Mouse (Mus musculus) cerebellum, adult 2 months (tissue): ENCODE results near the gene Rnpepl1.

ENCODE experiments used
- CTCF ChIP-seq: fragments of 200-500 bp; IDR thresholded peaks from 2 replicates; pipeline ENCODE4 v1.5.1; 2011; ENCODE audit warnings: low read depth, mild to moderate bottlenecking, control low read depth, low read length, moderate library complexity, borderline replicate concordance; ENCODE audit not compliant: insufficient read depth
- POLR2A ChIP-seq: fragments of 200-500 bp; IDR thresholded peaks from 2 replicates; pipeline ENCODE4 v1.6.1; 2011; ENCODE audit warnings: low read length, control low read depth, borderline replicate concordance; ENCODE audit not compliant: insufficient read depth

DNA sequence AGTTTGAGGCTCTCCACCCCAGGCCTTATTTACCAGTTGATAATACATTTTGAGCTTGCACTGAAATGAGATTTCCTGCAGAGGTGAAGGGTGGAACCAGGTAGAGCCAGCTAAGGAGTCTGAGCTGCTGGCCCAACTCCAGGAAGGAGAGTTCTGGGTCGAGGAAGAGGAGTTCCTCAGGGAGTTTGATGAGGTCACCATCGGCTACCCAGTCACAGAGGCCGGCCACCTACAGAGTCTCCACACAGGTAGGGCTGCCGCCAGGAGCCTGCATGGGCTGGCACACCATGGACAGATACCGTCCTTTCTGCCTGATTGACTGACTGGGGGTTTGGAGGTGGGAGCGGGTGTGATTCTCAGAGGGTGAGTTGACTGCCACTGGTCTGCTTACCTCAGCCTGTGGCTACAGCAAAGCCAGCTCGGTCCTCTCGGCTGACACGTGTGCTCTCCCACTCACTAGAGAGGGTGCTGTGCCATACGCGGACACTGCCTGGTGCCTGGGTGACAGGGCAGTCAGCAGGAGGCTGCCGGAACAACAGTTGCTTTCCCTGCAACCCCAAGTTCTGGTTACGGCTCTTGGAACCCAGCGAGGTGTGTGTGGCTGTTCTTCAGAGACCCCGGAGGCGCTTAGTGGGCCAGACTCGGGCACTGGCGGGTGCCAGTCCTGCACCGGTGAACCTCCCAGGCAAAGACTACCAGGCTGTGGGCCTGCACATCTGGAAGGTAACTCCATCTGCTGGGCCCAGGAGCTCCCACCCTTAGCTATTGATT, 32.8 kb downstream of the Rnpepl1 start:
- TF ChIP-seq POLR2A (no peak), CTCF (no peak)
